Mouse (Mus musculus) myocyte (in vitro differentiated cells): ENCODE measurements around the gene Alk.

Experiments
- MAX ChIP-seq: IDR thresholded peaks from one replicate; pipeline ENCODE4 v1.6.1; 2011; ENCODE audit warnings: low read depth, mild to moderate bottlenecking, control low read depth
- MYOD1 ChIP-seq, 3 experiments: IDR thresholded peaks; one replicate each; pipeline ENCODE4 v1.6.1; 2011; ENCODE audit warnings: control low read depth in 2 of 3, low read depth in 2 of 3, mild to moderate bottlenecking in 2 of 3, moderate library complexity in 1 of 3; ENCODE audit not compliant: insufficient read length in 2 of 3, control insufficient read depth in 1 of 3
- MYOG ChIP-seq, 3 experiments: IDR thresholded peaks; one replicate each; pipeline ENCODE4 v1.6.1; 2011; ENCODE audit warnings: control low read depth in 2 of 3, low read depth in 2 of 3, mild to moderate bottlenecking in 2 of 3; ENCODE audit not compliant: insufficient read length in 2 of 3, control insufficient read depth in 1 of 3, insufficient read depth in 1 of 3
- POLR2A ChIP-seq: IDR thresholded peaks from one replicate; pipeline ENCODE4 v1.6.1; 2011; ENCODE audit warnings: low read depth, mild to moderate bottlenecking, control low read depth, moderate library complexity; ENCODE audit not compliant: insufficient read length
- POLR2AphosphoS2 ChIP-seq: IDR thresholded peaks from one replicate; pipeline ENCODE4 v1.6.1; 2011; ENCODE audit warnings: low read depth, control low read depth; ENCODE audit not compliant: insufficient read length
- REST ChIP-seq: IDR thresholded peaks from one replicate; pipeline ENCODE4 v1.6.1; 2011; ENCODE audit warnings: mild to moderate bottlenecking, control low read depth, moderate library complexity; ENCODE audit not compliant: insufficient read depth, insufficient read length
- USF1 ChIP-seq: IDR thresholded peaks from one replicate; pipeline ENCODE4 v1.6.1; 2011; ENCODE audit warnings: low read depth, mild to moderate bottlenecking, control low read depth, moderate library complexity

DNA sequence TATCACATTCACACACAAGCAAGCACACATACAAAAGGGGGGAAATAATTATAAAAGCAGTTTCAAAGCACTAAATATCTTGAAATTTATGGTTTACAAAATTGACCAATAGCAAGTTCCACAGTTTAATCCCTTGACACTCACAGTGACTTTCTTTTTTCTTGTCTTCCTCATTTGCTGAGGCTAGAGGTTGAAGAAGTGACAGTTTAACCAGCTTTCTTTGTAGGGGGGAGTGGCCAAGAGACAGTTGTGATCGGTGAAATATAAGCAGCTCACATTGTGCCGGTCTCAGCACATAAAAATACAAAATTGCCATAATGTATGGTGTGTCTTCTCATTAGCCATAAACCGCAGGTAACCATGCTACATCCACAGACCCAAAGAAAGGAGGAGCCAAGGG, 385.6 kb downstream of the Alk start:
- no peak for TF ChIP-seq USF1
- no peak for TF ChIP-seq MAX
- no peak for TF ChIP-seq POLR2A
- no peak for TF ChIP-seq MYOD1 (IDR thresholded peaks at IDR 0.05; ENCODE audit: control insufficient read depth in 1 of 3, insufficient read length in 2 of 3, low read depth in 2 of 3)
- TF ChIP-seq POLR2AphosphoS2 = no peak
- no peak for TF ChIP-seq REST
- TF ChIP-seq MYOG (IDR thresholded peaks at IDR 0.05; ENCODE audit: control insufficient read depth in 1 of 3, insufficient read depth in 1 of 3, insufficient read length in 2 of 3, low read depth in 2 of 3) = no peak
